Mouse (Mus musculus) hindbrain, embryonic 13.5 days (tissue): Measurements from ENCODE around the gene Rgs16. TPM values are rescaled to one million over a fixed set of nuclear protein-coding genes. Genes with fewer than 3 reads are reported as not detected.

Experiments
- ATAC-seq: fragments of 200-750 bp; cut with Nextera tagmentation; 2 replicates; pipeline ENCODE4 v1.8.0; 2017; ENCODE audit warnings: moderate TSS enrichment; ENCODE audit not compliant: low FRiP score
- H3K27ac ChIP-seq: fragments of 300-500 bp; sonication (generic); 2 replicates; pipeline ENCODE4 v1.5.1; 2015; ENCODE audit warnings: inconsistent platforms, mild to moderate bottlenecking, moderate library complexity
- H3K27me3 ChIP-seq: fragments of 300-500 bp; sonication (generic); 2 replicates; pipeline ENCODE4 v1.6.1; 2015; ENCODE audit warnings: mild to moderate bottlenecking, inconsistent platforms
- H3K36me3 ChIP-seq: fragments of 300-500 bp; sonication (generic); 2 replicates; pipeline ENCODE4 v1.6.1; 2015; ENCODE audit warnings: mild to moderate bottlenecking, inconsistent platforms
- H3K4me1 ChIP-seq: fragments of 300-500 bp; sonication (generic); replicated peaks from 2 replicates; pipeline ENCODE4 v1.6.1; 2015; ENCODE audit warnings: inconsistent platforms
- H3K4me2 ChIP-seq: fragments of 300-500 bp; sonication (generic); 2 replicates; pipeline ENCODE4 v1.6.1; 2015; ENCODE audit warnings: inconsistent platforms, mild to moderate bottlenecking, moderate library complexity
- H3K4me3 ChIP-seq: fragments of 300-500 bp; sonication (generic); 2 replicates; pipeline ENCODE4 v1.5.1; 2015; ENCODE audit warnings: mild to moderate bottlenecking, inconsistent platforms
- H3K9ac ChIP-seq: fragments of 300-500 bp; sonication (generic); 2 replicates; pipeline ENCODE4 v1.6.1; 2015; ENCODE audit warnings: mild to moderate bottlenecking, inconsistent platforms
- H3K9me3 ChIP-seq: fragments of 300-500 bp; sonication (generic); 2 replicates; pipeline ENCODE4 v1.6.1; 2016; ENCODE audit warnings: inconsistent platforms
- WGBS: fragments of 180-500 bp; shearing (Covaris S2); methylation state at CpG from one replicate; pipeline ENCODE4 v1.1.7; 2015; 5-methylcytosine and 5-hydroxymethylcytosine counted together
- polyA plus RNA-seq: library from polyadenylated mRNA; unstranded; fragments of >200 nt; fragmentation: Nextera tagmentation; extraction: Ambion mirVana; gene quantifications from 2 replicates; pipeline ENCODE4 v1.2.1, GENCODE M21; 2015

Gene Rgs16
- polyA plus RNA-seq, 1 experiment from 2014 or later, result 26.0 TPM

- Histone ChIP-seq H3K36me3 (peaks cover 6% of the 10 kb centered on the region), H3K4me1 (peaks cover 71% of the 10 kb centered on the region), H3K27me3 (0 out of 2 replicates have a peak, but pooled peaks cover 3% of the 10 kb centered on the region), H3K9me3 (no peaks in the 10 kb centered on the region), H3K4me2 (no peak overlapping the region), H3K4me3 (no peak overlapping the region), H3K27ac (no peak overlapping the region), H3K9ac (peak overlapping the region; percentile 39; the same call in 1 of the 2 replicates)
- peak; percentile 41 for ATAC-seq
- 65% methylated on average over 14 of the region's 14 CpGs for WGBS
Measured at GRCm38 (mm10) chr1:153746119-153746670, 6.0 kb downstream of the Rgs16 start.

- Histone ChIP-seq H3K4me1 (peaks cover 73% of the 10 kb centered on the region), H3K4me3 (no peak overlapping the region), H3K9ac (no peak overlapping the region), H3K36me3 (peaks cover 6% of the 10 kb centered on the region), H3K27ac (no peak overlapping the region), H3K9me3 (no peaks in the 10 kb centered on the region), H3K4me2 (no peak overlapping the region), H3K27me3 (0 out of 2 replicates have a peak, but pooled peaks cover 3% of the 10 kb centered on the region)
- WGBS, result 3% methylated on average over 12 of the region's 12 CpGs
- no peak for ATAC-seq
Measured at GRCm38 (mm10) chr1:153746728-153747127, 6.6 kb downstream of the Rgs16 start.

DNA sequence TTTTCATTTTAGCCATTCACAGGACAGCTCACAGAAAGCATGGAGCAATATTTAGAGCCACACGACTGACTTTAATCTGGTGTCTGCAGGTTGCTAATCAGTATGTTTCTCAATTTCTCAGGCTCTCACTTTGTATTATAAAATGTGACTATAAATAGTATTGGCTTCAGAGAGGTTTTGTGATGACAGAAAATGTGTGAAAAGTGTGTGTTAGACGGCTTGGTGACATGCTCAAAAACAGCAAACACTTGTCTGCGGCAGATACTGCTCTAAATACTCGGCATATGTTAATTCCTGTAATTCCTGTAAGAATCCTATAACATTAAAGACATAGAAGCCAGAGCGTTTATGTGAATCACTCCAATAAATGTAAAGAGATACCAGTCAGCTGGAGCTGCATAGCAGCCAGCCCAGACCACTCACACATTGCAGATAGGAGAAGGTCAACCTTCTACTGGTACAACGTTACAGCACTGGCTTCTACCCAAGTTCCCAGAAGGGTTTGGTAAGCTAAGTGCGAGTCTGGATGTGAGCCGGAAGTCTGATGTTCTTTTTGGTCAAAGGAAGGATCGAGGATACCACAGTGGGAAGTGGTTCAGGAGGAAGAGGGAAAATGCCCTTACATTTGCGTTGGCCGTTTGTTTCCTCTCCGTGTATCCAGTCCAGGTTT is 7.8 kb downstream of the Rgs16 start:
- Histone ChIP-seq H3K4me3 (no peak overlapping the region), H3K4me1 (peaks cover 74% of the 10 kb centered on the region), H3K27ac (0 out of 2 replicates have a peak overlapping the region, but pooled peaks have one; percentile 92), H3K27me3 (0 out of 2 replicates have a peak, but pooled peaks cover 3% of the 10 kb centered on the region), H3K9ac (0 out of 2 replicates have a peak overlapping the region, but pooled peaks have one; percentile 6), H3K9me3 (no peaks in the 10 kb centered on the region), H3K4me2 (peak overlapping the region; percentile 66; the same call in 1 of the 2 replicates), H3K36me3 (peaks cover 6% of the 10 kb centered on the region)
- no peak for ATAC-seq
- 74% methylated on average over 12 of the region's 12 CpGs for WGBS

- Histone ChIP-seq H3K4me2 (peak overlapping the region; percentile 66), H3K9me3 (no peaks in the 10 kb centered on the region), H3K4me1 (peaks cover 68% of the 10 kb centered on the region), H3K36me3 (peaks cover 5% of the 10 kb centered on the region), H3K27ac (peak overlapping the region; percentile 92), H3K4me3 (no peak overlapping the region), H3K9ac (no peak overlapping the region; the same call in 1 of the 2 replicates), H3K27me3 (0 out of 2 replicates have a peak, but pooled peaks cover 3% of the 10 kb centered on the region)
- 9% methylated on average over 1 of the region's 1 CpGs for WGBS
- no peak for ATAC-seq
Measured at GRCm38 (mm10) chr1:153748549-153748948, 8.4 kb downstream of the Rgs16 start.

DNA sequence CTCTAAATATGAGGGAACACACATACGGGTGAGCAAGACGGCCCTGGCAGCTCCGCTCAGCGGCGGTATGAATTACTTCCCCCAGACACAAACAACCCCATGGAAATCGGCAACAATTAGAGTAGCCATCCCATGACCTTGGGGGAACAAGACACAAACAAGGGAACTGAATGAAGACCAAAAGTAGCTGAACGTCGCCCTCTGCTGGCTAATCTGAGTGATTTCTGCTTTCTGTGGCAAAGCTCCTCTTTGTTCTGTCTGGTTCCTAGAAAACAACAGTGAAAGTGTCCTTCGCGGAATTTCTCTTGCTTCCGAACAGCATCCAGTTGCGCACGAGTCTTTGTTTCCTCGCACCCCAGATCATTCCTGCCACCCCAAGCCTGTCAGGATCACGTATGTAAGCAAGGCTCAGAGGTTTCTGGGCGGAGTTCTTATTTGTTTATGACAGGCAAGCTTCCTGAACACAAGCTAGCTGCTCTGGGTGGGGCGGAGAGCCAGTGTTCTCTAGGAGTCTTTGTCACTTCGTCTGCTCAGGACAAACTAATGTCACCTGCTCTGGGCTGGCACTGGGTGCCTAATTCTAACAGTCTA is 9.2 kb downstream of the Rgs16 start, which contains the start of gene Rnasel:
TSS of gene Rnasel (plus strand) at position 216 of the 591 bp plus-strand sequence.
- Histone ChIP-seq H3K36me3 (peaks cover 9% of the 10 kb centered on the region), H3K9ac (peak within 1 kb of the TSS; percentile 80), H3K27me3 (no peaks in the 10 kb centered on the region), H3K27ac (peak within 1 kb of the TSS; percentile 92), H3K4me3 (peak within 1 kb of the TSS; percentile 46), H3K4me1 (peaks cover 60% of the 10 kb centered on the region), H3K9me3 (no peaks in the 10 kb centered on the region), H3K4me2 (peak within 1 kb of the TSS; percentile 66)
- 4% methylated on average over 18 of the region's 18 CpGs for WGBS
- ATAC-seq, result peak; percentile 69

- peak; percentile 7; the same call in 1 of the 2 replicates for ATAC-seq
- Histone ChIP-seq H3K27me3 (no peaks in the 10 kb centered on the region), H3K27ac (peak overlapping the region; percentile 92), H3K9me3 (no peaks in the 10 kb centered on the region), H3K9ac (peak overlapping the region; percentile 80), H3K4me1 (peaks cover 54% of the 10 kb centered on the region), H3K4me3 (peak overlapping the region; percentile 46), H3K4me2 (peak overlapping the region; percentile 66), H3K36me3 (peaks cover 16% of the 10 kb centered on the region)
- 32% methylated on average over 6 of the region's 6 CpGs for WGBS
Measured at GRCm38 (mm10) chr1:153750054-153750453, 9.9 kb downstream of the Rgs16 start.

- Histone ChIP-seq H3K27ac (peak overlapping the region; percentile 31; the same call in 1 of the 2 replicates), H3K4me3 (peak overlapping the region; percentile 17), H3K9ac (peak overlapping the region; percentile 26; the same call in 1 of the 2 replicates), H3K27me3 (no peaks in the 10 kb centered on the region), H3K4me2 (peak overlapping the region; percentile 46), H3K4me1 (peaks cover 46% of the 10 kb centered on the region), H3K36me3 (peaks cover 31% of the 10 kb centered on the region), H3K9me3 (no peaks in the 10 kb centered on the region)
- no peak for ATAC-seq
- 55% methylated on average over 13 of the region's 13 CpGs for WGBS
Measured at GRCm38 (mm10) chr1:153751763-153752301, 11.7 kb downstream of the Rgs16 start.

GRCm38 (mm10) chr1:153752521-153752920 is 12.4 kb downstream of the Rgs16 start:
- peaks cover 31% of the 10 kb centered on the region for H3K36me3 ChIP-seq
- peaks cover 44% of the 10 kb centered on the region for H3K4me1 ChIP-seq
- H3K27me3 ChIP-seq, result no peaks in the 10 kb centered on the region
- H3K9ac ChIP-seq, result peak overlapping the region; percentile 26; the same call in 1 of the 2 replicates
- no peak for ATAC-seq
- H3K9me3 ChIP-seq, result no peaks in the 10 kb centered on the region
- H3K4me2 ChIP-seq, result peak overlapping the region; percentile 46
- 94% methylated on average over 6 of the region's 6 CpGs for WGBS
- peak overlapping the region; percentile 17; the same call in 1 of the 2 replicates for H3K4me3 ChIP-seq
- H3K27ac ChIP-seq, result 0 out of 2 replicates have a peak overlapping the region, but pooled peaks have one; percentile 31

DNA sequence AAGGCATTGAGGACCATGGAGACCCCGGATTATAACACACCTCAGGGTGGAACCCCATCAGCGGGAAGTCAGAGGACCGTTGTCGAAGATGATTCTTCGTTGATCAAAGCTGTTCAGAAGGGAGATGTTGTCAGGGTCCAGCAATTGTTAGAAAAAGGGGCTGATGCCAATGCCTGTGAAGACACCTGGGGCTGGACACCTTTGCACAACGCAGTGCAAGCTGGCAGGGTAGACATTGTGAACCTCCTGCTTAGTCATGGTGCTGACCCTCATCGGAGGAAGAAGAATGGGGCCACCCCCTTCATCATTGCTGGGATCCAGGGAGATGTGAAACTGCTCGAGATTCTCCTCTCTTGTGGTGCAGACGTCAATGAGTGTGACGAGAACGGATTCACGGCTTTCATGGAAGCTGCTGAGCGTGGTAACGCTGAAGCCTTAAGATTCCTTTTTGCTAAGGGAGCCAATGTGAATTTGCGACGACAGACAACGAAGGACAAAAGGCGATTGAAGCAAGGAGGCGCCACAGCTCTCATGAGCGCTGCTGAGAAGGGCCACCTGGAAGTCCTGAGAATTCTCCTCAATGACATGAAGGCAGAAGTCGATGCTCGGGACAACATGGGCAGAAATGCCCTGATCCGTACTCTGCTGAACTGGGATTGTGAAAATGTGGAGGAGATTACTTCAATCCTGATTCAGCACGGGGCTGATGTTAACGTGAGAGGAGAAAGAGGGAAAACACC is 13.7 kb downstream of the Rgs16 start:
- H3K4me1 ChIP-seq, result peaks cover 33% of the 10 kb centered on the region
- H3K4me2 ChIP-seq, result no peak overlapping the region
- no peaks in the 10 kb centered on the region for H3K27me3 ChIP-seq
- no peaks in the 10 kb centered on the region for H3K9me3 ChIP-seq
- H3K27ac ChIP-seq, result no peak overlapping the region
- no peak overlapping the region for H3K9ac ChIP-seq
- H3K4me3 ChIP-seq, result no peak overlapping the region
- H3K36me3 ChIP-seq, result peaks cover 43% of the 10 kb centered on the region
- 81% methylated on average over 25 of the region's 25 CpGs for WGBS
- no peak for ATAC-seq

GRCm38 (mm10) chr1:153764136-153764535 is 24.0 kb downstream of the Rgs16 start:
- Histone ChIP-seq H3K4me3 (no peak overlapping the region), H3K4me2 (no peak overlapping the region), H3K36me3 (peaks cover 37% of the 10 kb centered on the region), H3K27me3 (no peaks in the 10 kb centered on the region), H3K4me1 (no peaks in the 10 kb centered on the region), H3K9ac (no peak overlapping the region), H3K27ac (no peak overlapping the region), H3K9me3 (no peaks in the 10 kb centered on the region)
- ATAC-seq, result no peak
- 87% methylated on average over 11 of the region's 11 CpGs for WGBS

- H3K27ac ChIP-seq, result no peak overlapping the region
- H3K36me3 ChIP-seq, result peaks cover 17% of the 10 kb centered on the region
- WGBS, result 53% methylated on average over 8 of the region's 8 CpGs
- H3K4me2 ChIP-seq, result no peak overlapping the region
- H3K9ac ChIP-seq, result no peak overlapping the region
- no peaks in the 10 kb centered on the region for H3K9me3 ChIP-seq
- H3K4me3 ChIP-seq, result no peak overlapping the region
- ATAC-seq, result no peak
- H3K27me3 ChIP-seq, result no peaks in the 10 kb centered on the region
- H3K4me1 ChIP-seq, result no peaks in the 10 kb centered on the region
Measured at GRCm38 (mm10) chr1:153766298-153766697, 26.1 kb downstream of the Rgs16 start.
